Mouse (Mus musculus) E14TG2a.4 (cell line): Measurements from ENCODE around the gene Pik3r3.

Source experiments
- CTCF ChIP-seq: conservative IDR thresholded peaks from 2 replicates; pipeline ENCODE4 v1.5.1; 2014; ENCODE audit warnings: low read length
- NANOG ChIP-seq: IDR thresholded peaks from 2 replicates; pipeline ENCODE4 v1.6.1; 2014; ENCODE audit warnings: borderline replicate concordance, low read length, mixed read lengths
- POU5F1 ChIP-seq: IDR thresholded peaks from 2 replicates; pipeline ENCODE4 v1.6.1; 2014; ENCODE audit warnings: low read length, borderline replicate concordance

- TF ChIP-seq CTCF (no peak), NANOG (no peak), POU5F1 (no peak)
Measured at GRCm38 (mm10) chr4:116175136-116175535, 46.3 kb upstream of the Pik3r3 start.
